10 mouse cellular contexts compared by ENCODE assay signal in the genomic region with DNA sequence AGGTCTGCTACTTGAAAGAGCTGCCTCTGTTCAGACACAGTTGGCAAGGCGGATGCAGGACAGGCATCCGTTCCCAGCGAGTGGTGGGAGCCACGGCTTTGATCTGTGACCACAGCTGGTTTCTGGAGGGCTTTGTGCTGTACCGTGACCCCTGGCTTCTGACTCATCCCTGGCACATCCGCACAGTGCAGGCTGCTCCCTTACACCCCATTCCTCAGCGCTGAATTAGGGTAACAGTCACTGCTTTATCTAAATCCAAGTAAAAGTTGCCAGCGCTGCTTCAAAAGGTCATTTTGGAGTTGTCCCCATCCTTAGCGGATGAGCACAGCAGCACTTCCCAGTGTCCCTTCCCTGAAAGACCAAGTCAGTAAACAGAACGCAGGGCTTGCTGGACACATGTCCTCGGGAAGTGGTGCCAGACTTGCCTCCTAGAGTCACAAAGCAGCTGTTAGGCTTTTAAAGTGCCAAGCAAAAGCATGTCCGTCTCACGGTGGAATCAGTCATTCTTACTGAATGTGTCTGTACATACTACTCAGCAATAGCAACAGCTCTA.
DNase-seq lines count a peak whose midpoint lies in the region; ATAC-seq and TF ChIP-seq lines count a peak whose summit lies in the region.
"Had no signal": no experiment of that assay in that cellular context is flagged by ENCODE, and none has a peak within 500 bp of the region (broad histone marks: within the 10 kb centered on the region; RNA-seq: fewer than 3 reads in every experiment).

No protein-coding gene starts in this region.

- no peaks in the 10 kb centered on the region for H3K27me3 ChIP-seq in heart, embryonic 10.5 days (ENCODE audit: insufficient read depth, poor library complexity, severe bottlenecking)
- no peaks in the 10 kb centered on the region for H3K27me3 ChIP-seq in C2C12 (ENCODE audit: control insufficient read depth, insufficient read depth, insufficient read length)
- H3K27me3 ChIP-seq in embryonic facial prominence, embryonic 14.5 days (replicated peaks; ENCODE audit: control insufficient read depth, insufficient read depth, low read length) = no peaks in the 10 kb centered on the region

- no peak for TF ChIP-seq CTCF in C2C12 (IDR thresholded peaks at IDR 0.05; ENCODE audit: control insufficient read depth, insufficient read depth, insufficient read length)

- H3K9me3 ChIP-seq in heart, embryonic 10.5 days = no peaks in the 10 kb centered on the region
- H3K9me3 ChIP-seq in embryonic facial prominence, embryonic 14.5 days (ENCODE audit: control insufficient read depth, low read length) = peaks cover 9% of the 10 kb centered on the region; the same call in 1 of the 2 replicates
- H3K9me3 ChIP-seq: G1E had no signal

- peak; percentile 38 to 50 for DNase-seq in heart, adult 18-20 months
- no peak for DNase-seq in heart, embryonic 10.5 days (ENCODE audit: low spot score)
- DNase-seq in embryonic facial prominence, embryonic 14.5 days (ENCODE audit: low spot score) = peak; percentile 60
- peak; percentile 21 to 30 for DNase-seq in kidney, postnatal 36 days
- no peak for DNase-seq in layer of hippocampus, adult 11-12 months (ENCODE audit: low spot score)
- DNase-seq in layer of hippocampus, postnatal 14 days (ENCODE audit: low spot score in 2 of 2) = no peak

- 66% methylated on average over 13 of the region's 13 CpGs for WGBS in heart, embryonic 10.5 days
- 51% methylated on average over 13 of the region's 13 CpGs for WGBS in embryonic facial prominence, embryonic 14.5 days

- H3K36me3 ChIP-seq in heart, embryonic 10.5 days = no peaks in the 10 kb centered on the region
- H3K36me3 ChIP-seq in C2C12 (ENCODE audit: control insufficient read depth, insufficient read depth) = no peaks in the 10 kb centered on the region
- no peaks in the 10 kb centered on the region for H3K36me3 ChIP-seq in embryonic facial prominence, embryonic 14.5 days (ENCODE audit: control insufficient read depth, insufficient read depth, low read length)

- no peak overlapping the region for H3K4me2 ChIP-seq in embryonic facial prominence, embryonic 14.5 days (ENCODE audit: low read depth, low read length)

- H3K4me1 ChIP-seq in heart, embryonic 10.5 days = peaks cover 24% of the 10 kb centered on the region
- H3K4me1 ChIP-seq in embryonic facial prominence, embryonic 14.5 days (ENCODE audit: control insufficient read depth, insufficient read depth, low read length) = peaks cover 7% of the 10 kb centered on the region

- peaks cover 7% of the 10 kb centered on the region for H3K79me3 ChIP-seq in C2C12 (ENCODE audit: low read depth)

- ATAC-seq in embryonic facial prominence, embryonic 14.5 days (ENCODE audit: low read depth) = peak; percentile 76
- ATAC-seq in activated CD4-positive, CD25-positive, alpha-beta regulatory T cell, adult 4 months = no peak

- no peak overlapping the region for H3K4me3 ChIP-seq in heart, embryonic 10.5 days
- no peak overlapping the region for H3K4me3 ChIP-seq in C2C12 (ENCODE audit: insufficient read depth, poor library complexity, severe bottlenecking)
- H3K4me3 ChIP-seq in embryonic facial prominence, embryonic 14.5 days (ENCODE audit: low read depth, low read length) = no peak overlapping the region
- H3K4me3 ChIP-seq: erythroblast, embryonic 14.5 days had no signal

- no peak overlapping the region for H3K27ac ChIP-seq in heart, embryonic 10.5 days
- H3K27ac ChIP-seq in embryonic facial prominence, embryonic 14.5 days (replicated peaks; ENCODE audit: low read depth, low read length) = no peak overlapping the region

- H3ac ChIP-seq in C2C12 (ENCODE audit: control insufficient read depth, insufficient read length, low read depth) = peak overlapping the region; percentile 61

- peaks cover 27% of the 10 kb centered on the region for H3K79me2 ChIP-seq in C2C12 (ENCODE audit: control insufficient read depth, insufficient read depth)

- H3K9ac ChIP-seq in embryonic facial prominence, embryonic 14.5 days (ENCODE audit: low read depth, low read length) = no peak overlapping the region

TF ChIP-seq in C2C12, 6 proteins besides CTCF, POLR2A, EP300 and RAD21:
- peak; percentile 16 for TF ChIP-seq MAX (IDR thresholded peaks at IDR 0.05)
- no peak for TF ChIP-seq CEBPB (IDR thresholded peaks at IDR 0.05; ENCODE audit: low read depth)
- peak; percentile 95 for TF ChIP-seq MYOD1 (IDR thresholded peaks at IDR 0.05; ENCODE audit: control insufficient read depth, insufficient read length, low read depth)

Comparison
In these comparisons a context has a peak if more than half of its experiments do, and no peak if none do; other contexts are left out.
1. DNase-seq: peak in heart, adult 18-20 months (2 of 2), embryonic facial prominence, embryonic 14.5 days (single experiment) and kidney, postnatal 36 days (2 of 2); none in heart, embryonic 10.5 days (single experiment), layer of hippocampus, adult 11-12 months (single experiment) and layer of hippocampus, postnatal 14 days (0 of 2).